Mouse (Mus musculus) embryo, embryonic 10.5 days (tissue): Measurements from ENCODE around the gene Polh.
A peak's percentile ranks its signal among the peaks of the same experiment; 100 is the strongest.

Experiments used
- DNase-seq: peaks from one replicate; pipeline ENCODE4 v3.0.0-alpha.2; 2015; ENCODE audit warnings: low spot score

Gene Polh

GRCm38 (mm10) chr17:46202421-46203071, at the start of gene Polh, which contains the start of gene Xpo5:
Polh (minus strand) TSS chr17:46202645.
Xpo5 (plus strand) TSS chr17:46202782.
- DNase-seq: peak; percentile 97

- DNase-seq: no peak
These were observed 48.7 kb upstream of the Polh start for GRCm38 (mm10) chr17:46251174-46251573.

- DNase-seq: no peak
These were observed 45.7 kb upstream of the Polh start for GRCm38 (mm10) chr17:46248189-46248522.

- DNase-seq: peak; percentile 97
These were observed 45.2 kb upstream of the Polh start, which contains the start of the genes Polr1c and Yipf3 for GRCm38 (mm10) chr17:46247512-46248188. Polr1c (minus strand) TSS chr17:46248054. Yipf3 (plus strand) TSS chr17:46248080.

- no peak for DNase-seq
These were observed 42.1 kb upstream of the Polh start for GRCm38 (mm10) chr17:46244579-46244978.

- no peak for DNase-seq
These were observed 41.2 kb upstream of the Polh start for GRCm38 (mm10) chr17:46243624-46244023.

- DNase-seq: no peak
These were observed 40.5 kb upstream of the Polh start for GRCm38 (mm10) chr17:46242993-46243392.

GRCm38 (mm10) chr17:46242274-46242673, 39.8 kb upstream of the Polh start:
- no peak for DNase-seq

- no peak for DNase-seq
These were observed 39.0 kb upstream of the Polh start for GRCm38 (mm10) chr17:46241471-46241870.

GRCm38 (mm10) chr17:46239516-46240114, 37.2 kb upstream of the Polh start:
- DNase-seq: no peak

GRCm38 (mm10) chr17:46237480-46237879, 35.0 kb upstream of the Polh start:
- no peak for DNase-seq

- DNase-seq: no peak
These were observed 34.6 kb upstream of the Polh start for GRCm38 (mm10) chr17:46237079-46237478.

GRCm38 (mm10) chr17:46236067-46236466, 33.6 kb upstream of the Polh start:
- DNase-seq: no peak

GRCm38 (mm10) chr17:46227576-46227975, 25.1 kb upstream of the Polh start:
- no peak for DNase-seq

GRCm38 (mm10) chr17:46221601-46222000, 19.2 kb upstream of the Polh start:
- DNase-seq: no peak

GRCm38 (mm10) chr17:46210550-46210949, 8.1 kb upstream of the Polh start:
- DNase-seq: no peak

GRCm38 (mm10) chr17:46206676-46207075, 4.2 kb upstream of the Polh start:
- DNase-seq: no peak

GRCm38 (mm10) chr17:46203078-46203477, 633 bp upstream of the Polh start:
- DNase-seq: no peak

- no peak for DNase-seq
These were observed 1.3 kb downstream of the Polh start for GRCm38 (mm10) chr17:46201151-46201550.

GRCm38 (mm10) chr17:46188829-46189228, 13.6 kb downstream of the Polh start:
- no peak for DNase-seq

- DNase-seq: no peak
These were observed 20.2 kb downstream of the Polh start for GRCm38 (mm10) chr17:46182273-46182672.

GRCm38 (mm10) chr17:46170538-46170937, 31.9 kb downstream of the Polh start:
- peak; percentile 63 for DNase-seq

- no peak for DNase-seq
These were observed 33.7 kb downstream of the Polh start for GRCm38 (mm10) chr17:46168768-46169167.
